Mouse (Mus musculus) spleen, adult 2 months (tissue): ENCODE measurements around the gene Trim32.

Experiments
- CTCF ChIP-seq: fragments of 200-500 bp; IDR thresholded peaks from 2 replicates; pipeline ENCODE4 v1.5.1; 2011; ENCODE audit warnings: mild to moderate bottlenecking, inconsistent platforms; ENCODE audit not compliant: insufficient read depth, insufficient read length, insufficient replicate concordance; ENCODE audit errors: extremely low read depth
- POLR2A ChIP-seq: fragments of 200-500 bp; IDR thresholded peaks from 2 replicates; pipeline ENCODE4 v1.6.1; 2011; ENCODE audit warnings: low read depth, low read length, inconsistent platforms

DNA sequence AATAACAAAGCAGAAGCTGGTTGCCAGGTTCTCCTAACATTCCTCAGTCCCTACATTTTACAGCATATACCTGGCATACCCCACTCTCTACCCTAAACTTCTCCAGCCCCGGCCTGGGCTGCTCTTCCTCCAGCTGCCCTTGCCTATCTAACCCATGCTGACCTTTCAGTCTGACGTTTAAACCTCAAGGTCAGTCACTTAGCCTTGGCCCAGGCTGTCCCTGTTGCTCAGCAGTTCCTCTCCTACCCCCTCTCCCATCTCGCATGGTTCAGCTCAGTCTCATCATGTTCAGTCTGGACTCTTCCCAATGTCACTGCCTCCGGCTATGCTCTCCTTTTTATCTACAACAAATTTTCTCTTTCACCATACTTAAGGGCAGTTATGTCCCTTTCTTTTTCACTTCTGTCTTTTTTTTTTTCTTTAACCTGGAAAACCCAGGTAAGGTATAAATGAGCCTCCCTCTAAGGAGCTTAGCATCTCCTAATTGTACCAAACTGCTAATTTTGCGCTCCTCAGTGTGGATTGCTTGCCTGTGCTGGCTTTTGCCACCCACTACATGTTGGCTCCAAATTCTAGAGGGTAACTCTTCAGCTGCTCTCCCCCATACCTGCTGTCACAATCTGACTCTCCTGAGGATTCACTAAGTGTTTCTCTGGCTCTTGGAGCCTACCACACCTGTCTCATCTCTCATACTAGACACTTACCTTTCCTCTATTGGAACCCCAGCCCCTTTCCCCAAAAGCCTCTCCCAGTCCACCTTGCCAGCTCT is 10.0 kb upstream of the Trim32 start:
- no peak for TF ChIP-seq CTCF
- no peak for TF ChIP-seq POLR2A
